Mouse (Mus musculus): ENCODE data around the gene Retreg1. TPM values are rescaled to one million over a fixed set of nuclear protein-coding genes. Genes with fewer than 3 reads are reported as not detected.

The Retreg1 gene
- total and polyA plus RNA-seq, 3 experiments: 41.0 to 328 (median 248) TPM

DNA sequence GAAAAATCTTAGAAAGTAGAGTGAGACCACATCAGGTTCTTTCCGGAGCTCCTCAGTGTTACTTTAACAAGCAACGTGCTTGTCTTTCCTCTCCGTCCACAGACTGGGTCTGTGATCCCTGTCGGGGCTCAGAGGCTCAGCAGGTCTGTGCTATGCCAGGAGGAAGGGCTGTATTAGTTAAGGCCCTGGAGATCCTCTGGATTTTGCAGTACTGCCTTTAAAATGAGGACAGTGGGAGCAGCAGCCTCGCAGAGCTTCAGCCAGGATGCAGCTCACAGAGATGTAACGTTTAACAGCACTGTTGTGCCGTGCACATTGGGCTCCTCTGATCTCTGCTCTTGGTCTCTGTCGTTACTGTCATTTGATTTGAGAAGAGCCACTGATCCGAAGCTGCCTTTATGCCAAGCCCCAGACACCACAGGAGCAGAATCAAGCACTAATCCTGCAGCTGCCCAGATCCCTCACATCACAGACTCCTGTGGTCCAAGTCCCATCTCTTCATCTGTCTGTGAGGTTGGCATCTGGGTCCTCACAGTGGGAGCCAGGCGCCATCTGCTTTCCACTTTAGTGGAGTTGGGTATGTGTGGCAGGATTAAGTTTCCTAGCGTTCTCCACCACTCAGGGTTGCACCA, 72.7 kb downstream of the Retreg1 start:
- Histone ChIP-seq H3K4me3 (no peak overlapping the region), H3K27me3 (ENCODE audit: control insufficient read depth, insufficient read depth, low read length) (no peaks in the 10 kb centered on the region), H3K36me3 (ENCODE audit: control insufficient read depth, insufficient read depth, low read length) (no peaks in the 10 kb centered on the region; the same call in none of the 2 replicates), H3K79me2 (replicated peaks; ENCODE audit: control insufficient read depth, insufficient read depth, low read length) (no peaks in the 10 kb centered on the region), H3K4me1 (ENCODE audit: control insufficient read depth, insufficient read depth, low read length) (peaks cover 16% of the 10 kb centered on the region), H3K27ac (peak overlapping the region; percentile 79), H3K9ac (ENCODE audit: low read depth, low read length) (no peak overlapping the region)
- 62% methylated on average over 11 of the region's 11 CpGs for WGBS
- intact Hi-C loops (cut with DNase I): loop anchor here (1.0 kb wide), 1 partner anchor 18 kb away; no protein-coding TSS in a partner anchor
- no peak for DNase-seq
- TF ChIP-seq CTCF (IDR thresholded peaks at IDR 0.05): no peak
- no peak for TF ChIP-seq POLR2A (IDR thresholded peaks at IDR 0.05; ENCODE audit: insufficient read depth, low read depth, low read length)
- TF ChIP-seq EP300 (IDR thresholded peaks at IDR 0.05; ENCODE audit: insufficient read depth, low read depth, low read length): no peak

GRCm38 (mm10) chr15:25916252-25916651, 73.3 kb downstream of the Retreg1 start:
- Histone ChIP-seq H3K27me3 (ENCODE audit: control insufficient read depth, insufficient read depth, low read length) (no peaks in the 10 kb centered on the region), H3K4me1 (ENCODE audit: control insufficient read depth, insufficient read depth, low read length) (peaks cover 15% of the 10 kb centered on the region), H3K4me3 (no peak overlapping the region), H3K79me2 (replicated peaks; ENCODE audit: control insufficient read depth, insufficient read depth, low read length) (no peaks in the 10 kb centered on the region), H3K9ac (ENCODE audit: low read depth, low read length) (no peak overlapping the region), H3K27ac (peak overlapping the region; percentile 79), H3K36me3 (ENCODE audit: control insufficient read depth, insufficient read depth, low read length) (no peaks in the 10 kb centered on the region; the same call in 1 of the 2 replicates)
- TF ChIP-seq CTCF (IDR thresholded peaks at IDR 0.05) (no peak), POLR2A (IDR thresholded peaks at IDR 0.05; ENCODE audit: insufficient read depth, low read depth, low read length) (no peak), EP300 (IDR thresholded peaks at IDR 0.05; ENCODE audit: insufficient read depth, low read depth, low read length) (no peak)
- 63% methylated on average over 2 of the region's 2 CpGs for whole genome bisulfite sequencing
- DNase-seq: no peak
- intact Hi-C loops (cut with DNase I): no loop called here

DNA sequence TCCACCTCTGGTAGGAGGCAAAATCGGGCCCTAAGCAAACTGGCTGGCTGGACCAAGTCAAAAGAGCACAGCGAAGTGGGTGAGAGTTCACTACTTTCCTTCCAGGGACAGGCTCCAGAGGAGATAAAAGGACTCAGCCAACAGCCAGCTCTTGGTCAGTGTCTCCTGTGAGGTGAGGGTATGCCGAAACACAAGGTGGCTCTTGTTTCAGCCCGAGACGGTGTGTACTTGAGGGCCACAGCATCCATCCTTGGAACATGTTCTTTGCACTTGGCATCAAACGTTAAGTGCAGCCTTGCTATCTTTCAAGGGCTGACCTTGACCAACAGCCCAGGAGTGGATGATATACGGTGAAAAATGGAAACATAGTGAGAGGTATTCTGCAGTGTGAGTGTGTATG, 75.7 kb downstream of the Retreg1 start:
- DNase-seq: peak in 1 of 2 experiments; percentile 53
- intact Hi-C loops (cut with DNase I): no loop called here

DNA sequence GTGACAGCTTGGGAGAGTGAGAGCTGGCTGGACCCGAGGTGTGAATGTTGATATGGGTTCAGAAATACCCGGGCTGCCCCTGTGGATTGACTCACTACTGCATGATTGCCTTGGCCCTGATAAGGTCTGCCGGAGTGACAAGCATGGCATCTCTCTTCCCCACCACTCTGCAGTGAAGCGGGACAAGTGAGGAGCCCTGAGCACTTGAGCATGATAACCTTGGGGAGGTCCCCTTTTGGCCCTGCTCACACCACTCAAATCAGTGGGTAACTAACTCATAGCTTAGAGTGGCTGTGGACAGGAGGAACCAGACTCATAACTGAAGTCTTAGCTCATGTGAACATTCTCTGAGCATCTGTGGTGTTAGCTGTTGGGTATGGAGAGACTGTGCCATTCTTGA, 77.0 kb downstream of the Retreg1 start:
- no peaks in the 10 kb centered on the region for H3K79me2 ChIP-seq (replicated peaks; ENCODE audit: control insufficient read depth, insufficient read depth, low read length)
- H3K27ac ChIP-seq: peak overlapping the region; percentile 72
- TF ChIP-seq EP300 (IDR thresholded peaks at IDR 0.05; ENCODE audit: insufficient read depth, low read depth, low read length) (peak; percentile 75; the same call in 1 of the 2 replicates), POLR2A (IDR thresholded peaks at IDR 0.05; ENCODE audit: insufficient read depth, low read depth, low read length) (0 out of 2 replicates have a peak, but pooled peaks have one; percentile 11), CTCF (IDR thresholded peaks at IDR 0.05) (no peak)
- H3K4me3 ChIP-seq: no peak overlapping the region
- intact Hi-C loops (cut with DNase I): no loop called here
- no peaks in the 10 kb centered on the region for H3K36me3 ChIP-seq (ENCODE audit: control insufficient read depth, insufficient read depth, low read length)
- H3K9ac ChIP-seq (ENCODE audit: low read depth, low read length): no peak overlapping the region
- 38% methylated on average over 4 of the region's 4 CpGs for WGBS
- peak in 1 of 2 experiments; percentile 74 for DNase-seq
- H3K4me1 ChIP-seq (ENCODE audit: control insufficient read depth, insufficient read depth, low read length): peaks cover 11% of the 10 kb centered on the region
- no peaks in the 10 kb centered on the region for H3K27me3 ChIP-seq (ENCODE audit: control insufficient read depth, insufficient read depth, low read length)

More for the DNA sequence above, 75.7 kb downstream of the Retreg1 start:
- TF ChIP-seq POLR2A (IDR thresholded peaks at IDR 0.05; ENCODE audit: insufficient read depth, low read depth, low read length) (no peak), EP300 (IDR thresholded peaks at IDR 0.05; ENCODE audit: insufficient read depth, low read depth, low read length) (0 out of 2 replicates have a peak, but pooled peaks have one; percentile 44)
- Histone ChIP-seq H3K4me3 (no peak overlapping the region), H3K27ac (peak overlapping the region; percentile 66), H3K27me3 (ENCODE audit: control insufficient read depth, insufficient read depth, low read length) (no peaks in the 10 kb centered on the region), H3K4me1 (ENCODE audit: control insufficient read depth, insufficient read depth, low read length) (peaks cover 14% of the 10 kb centered on the region), H3K36me3 (ENCODE audit: control insufficient read depth, insufficient read depth, low read length) (no peaks in the 10 kb centered on the region; the same call in 1 of the 2 replicates), H3K9ac (ENCODE audit: low read depth, low read length) (no peak overlapping the region), H3K79me2 (replicated peaks; ENCODE audit: control insufficient read depth, insufficient read depth, low read length) (no peaks in the 10 kb centered on the region)
- 62% methylated on average over 7 of the region's 7 CpGs for WGBS

DNA sequence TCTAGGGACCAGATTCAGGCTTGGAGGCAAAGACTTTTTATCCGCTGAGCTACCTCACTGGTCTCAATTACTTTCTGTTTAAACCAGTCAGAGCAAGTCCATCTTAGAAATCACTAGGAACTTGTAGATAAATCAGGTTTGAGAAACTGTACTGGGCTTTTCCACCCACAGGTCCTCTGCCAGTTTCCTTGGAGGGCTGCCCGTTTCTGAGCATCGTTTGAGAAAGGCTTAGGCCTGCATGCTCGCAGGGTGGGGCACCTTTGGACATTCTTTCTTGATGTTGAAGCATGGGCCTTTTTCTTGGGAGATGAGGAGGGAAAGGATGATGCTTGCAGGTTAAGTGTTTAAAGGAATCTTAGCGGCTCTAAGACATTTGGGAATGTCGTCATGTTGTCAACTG, 77.9 kb downstream of the Retreg1 start:
- no peaks in the 10 kb centered on the region for H3K79me2 ChIP-seq (replicated peaks; ENCODE audit: control insufficient read depth, insufficient read depth, low read length)
- no peaks in the 10 kb centered on the region for H3K36me3 ChIP-seq (ENCODE audit: control insufficient read depth, insufficient read depth, low read length)
- H3K9ac ChIP-seq (ENCODE audit: low read depth, low read length): no peak overlapping the region
- TF ChIP-seq EP300 (IDR thresholded peaks at IDR 0.05; ENCODE audit: insufficient read depth, low read depth, low read length) (no peak), POLR2A (IDR thresholded peaks at IDR 0.05; ENCODE audit: insufficient read depth, low read depth, low read length) (no peak), CTCF (IDR thresholded peaks at IDR 0.05) (no peak)
- no peak overlapping the region for H3K27ac ChIP-seq
- H3K27me3 ChIP-seq (ENCODE audit: control insufficient read depth, insufficient read depth, low read length): no peaks in the 10 kb centered on the region
- no peak for DNase-seq
- intact Hi-C loops (cut with DNase I): no loop called here
- H3K4me1 ChIP-seq (ENCODE audit: control insufficient read depth, insufficient read depth, low read length): peaks cover 6% of the 10 kb centered on the region
- H3K4me3 ChIP-seq: no peak overlapping the region
- WGBS: 84% methylated on average over 6 of the region's 6 CpGs

DNA sequence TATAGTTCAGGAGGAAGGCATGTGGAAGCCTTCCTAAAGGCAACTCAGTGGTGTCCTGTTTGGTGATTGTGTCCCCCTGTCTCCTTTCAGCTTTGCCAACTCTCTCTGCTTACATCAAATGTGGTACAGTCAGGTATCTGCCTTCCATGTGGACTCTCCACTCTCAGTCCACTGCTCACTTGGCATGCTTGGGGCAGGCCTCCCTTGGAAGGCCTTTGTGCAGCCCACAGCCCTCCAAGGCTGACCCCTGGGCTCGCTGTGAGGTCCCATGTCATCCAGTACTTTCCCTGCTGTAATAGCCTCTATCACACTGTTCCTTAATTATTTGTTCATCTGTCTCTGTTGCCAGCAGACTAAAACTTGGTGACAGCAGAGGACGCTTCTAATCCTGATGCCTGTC, 79.0 kb downstream of the Retreg1 start:
- intact Hi-C loops (cut with DNase I): no loop called here
- no peak for TF ChIP-seq POLR2A (IDR thresholded peaks at IDR 0.05; ENCODE audit: insufficient read depth, low read depth, low read length)
- TF ChIP-seq EP300 (IDR thresholded peaks at IDR 0.05; ENCODE audit: insufficient read depth, low read depth, low read length): no peak
- no peak for TF ChIP-seq CTCF (IDR thresholded peaks at IDR 0.05)
- Histone ChIP-seq H3K27ac (peak overlapping the region; percentile 17), H3K27me3 (ENCODE audit: control insufficient read depth, insufficient read depth, low read length) (no peaks in the 10 kb centered on the region), H3K79me2 (replicated peaks; ENCODE audit: control insufficient read depth, insufficient read depth, low read length) (no peaks in the 10 kb centered on the region), H3K9ac (ENCODE audit: low read depth, low read length) (no peak overlapping the region), H3K4me3 (no peak overlapping the region), H3K4me1 (ENCODE audit: control insufficient read depth, insufficient read depth, low read length) (peaks cover 3% of the 10 kb centered on the region), H3K36me3 (ENCODE audit: control insufficient read depth, insufficient read depth, low read length) (no peaks in the 10 kb centered on the region)
- DNase-seq: no peak
- WGBS: 55% methylated on average over 2 of the region's 2 CpGs
